Mouse (Mus musculus) MEL (cell line): Measurements from ENCODE around the gene Zswim4. TPM values are rescaled to one million over a fixed set of nuclear protein-coding genes. Genes with fewer than 3 reads are reported as not detected.
A peak's percentile ranks its signal among the peaks of the same experiment; 100 is the strongest.

ENCODE experiments used
- DNase-seq: peaks from one replicate; pipeline ENCODE4 v3.0.0; 2011; ENCODE audit warnings: low read depth, low spot score
- H3K27ac ChIP-seq: 2 replicates; pipeline ENCODE4 v1.5.1; 2012; ENCODE audit warnings: low read depth, mild to moderate bottlenecking, control low read depth, low read length, moderate library complexity; ENCODE audit not compliant: control insufficient read depth
- H3K27me3 ChIP-seq, 2 experiments: fragments of 150-350 bp in 1 of 2; sonication (generic) in 1 of 2; 2 replicates each; pipeline ENCODE4 v1.6.1; 2012; ENCODE audit warnings: low read length in 2 of 2, mild to moderate bottlenecking in 2 of 2, improper control_type of control experiment in 1 of 2, moderate library complexity in 1 of 2; ENCODE audit not compliant: insufficient read depth in 2 of 2, control insufficient read depth in 1 of 2
- H3K36me3 ChIP-seq, 2 experiments: 2 replicates each; pipeline ENCODE4 v1.6.1; 2012 to 2014; ENCODE audit warnings: low read length in 2 of 2, improper control_type of control experiment in 1 of 2, inconsistent platforms in 1 of 2, mild to moderate bottlenecking in 1 of 2; ENCODE audit not compliant: insufficient read depth in 2 of 2, control insufficient read depth in 1 of 2
- H3K4me1 ChIP-seq, 2 experiments: fragments of 150-350 bp in 1 of 2; sonication (generic) in 1 of 2; 2 replicates each; pipeline ENCODE4 v1.6.1; 2012; ENCODE audit warnings: low read length in 2 of 2, improper control_type of control experiment in 1 of 2, mild to moderate bottlenecking in 1 of 2; ENCODE audit not compliant: insufficient read depth in 2 of 2, control insufficient read depth in 1 of 2
- H3K4me3 ChIP-seq, 2 experiments: fragments of 150-350 bp in 1 of 2; sonication (generic) in 1 of 2; 2 replicates each; pipeline ENCODE4 v1.5.1; 2012; ENCODE audit warnings: low read depth in 2 of 2, low read length in 2 of 2, mild to moderate bottlenecking in 2 of 2, moderate library complexity in 2 of 2, control low read depth in 1 of 2, improper control_type of control experiment in 1 of 2; ENCODE audit not compliant: control insufficient read depth in 1 of 2, insufficient read depth in 1 of 2
- H3K79me2 ChIP-seq: 2 replicates; pipeline ENCODE4 v1.6.1; 2012; ENCODE audit warnings: mild to moderate bottlenecking, low read length, moderate library complexity; ENCODE audit not compliant: control insufficient read depth, poor library complexity, insufficient read depth
- H3K9ac ChIP-seq: 2 replicates; pipeline ENCODE4 v1.6.1; 2012; ENCODE audit warnings: low read depth, mild to moderate bottlenecking, control low read depth, low read length, moderate library complexity; ENCODE audit not compliant: control insufficient read depth, poor library complexity, severe bottlenecking
- H3K9me3 ChIP-seq: fragments of 150-350 bp; sonication (generic); replicated peaks from 2 replicates; pipeline ENCODE4 v1.6.1; 2012; ENCODE audit warnings: mild to moderate bottlenecking, low read length, improper control_type of control experiment, moderate library complexity; ENCODE audit not compliant: insufficient read depth
- BHLHE40 ChIP-seq: IDR thresholded peaks from 2 replicates; pipeline ENCODE4 v1.6.1; 2012; ENCODE audit warnings: low read depth, mild to moderate bottlenecking, inconsistent platforms, low read length, improper control_type of control experiment, borderline replicate concordance
- CHD2 ChIP-seq: IDR thresholded peaks from 2 replicates; pipeline ENCODE4 v1.6.1; 2011; ENCODE audit warnings: low read length, improper control_type of control experiment
- CTCF ChIP-seq, 3 experiments: IDR thresholded peaks in 2 of 3; conservative IDR thresholded peaks in 1 of 3; 2 replicates each; pipeline ENCODE4 v1.5.1; 2011 to 2012; ENCODE audit warnings: low read length in 3 of 3, low read depth in 2 of 3, mild to moderate bottlenecking in 2 of 3, improper control_type of control experiment in 1 of 3, inconsistent platforms in 1 of 3, mixed read lengths in 1 of 3, moderate library complexity in 1 of 3; ENCODE audit not compliant: control insufficient read depth in 1 of 3, insufficient read depth in 1 of 3, poor library complexity in 1 of 3, severe bottlenecking in 1 of 3
- EP300 ChIP-seq, 2 experiments: IDR thresholded peaks; 2 replicates each; pipeline ENCODE4 v1.6.1; 2011; ENCODE audit warnings: improper control_type of control experiment in 2 of 2, low read length in 2 of 2, low read depth in 1 of 2, mild to moderate bottlenecking in 1 of 2
- ETS1 ChIP-seq: IDR thresholded peaks from 2 replicates; pipeline ENCODE4 v1.6.1; 2012; ENCODE audit warnings: low read depth, mild to moderate bottlenecking, inconsistent platforms, low read length, improper control_type of control experiment, moderate library complexity
- GATA1 ChIP-seq: IDR thresholded peaks from 2 replicates; pipeline ENCODE4 v1.6.1; 2011; ENCODE audit warnings: low read depth, low read length, improper control_type of control experiment
- HCFC1 ChIP-seq: IDR thresholded peaks from 2 replicates; pipeline ENCODE4 v1.6.1; 2012; ENCODE audit warnings: low read depth, mild to moderate bottlenecking, inconsistent platforms, low read length, improper control_type of control experiment, moderate library complexity
- JUND ChIP-seq: IDR thresholded peaks from 2 replicates; pipeline ENCODE4 v1.6.1; 2011; ENCODE audit warnings: low read depth, mild to moderate bottlenecking, improper control_type of control experiment, low read length
- KAT2A ChIP-seq: conservative IDR thresholded peaks from 2 replicates; pipeline ENCODE4 v1.6.1; 2012; ENCODE audit warnings: low read depth, low read length, improper control_type of control experiment, inconsistent platforms
- MAX ChIP-seq: IDR thresholded peaks from 2 replicates; pipeline ENCODE4 v1.6.1; 2011; ENCODE audit warnings: low read length, improper control_type of control experiment
- MAZ ChIP-seq: IDR thresholded peaks from 2 replicates; pipeline ENCODE4 v1.6.1; 2012; ENCODE audit warnings: low read depth, mild to moderate bottlenecking, inconsistent platforms, low read length, improper control_type of control experiment
- MXI1 ChIP-seq: IDR thresholded peaks from 2 replicates; pipeline ENCODE4 v1.6.1; 2011; ENCODE audit warnings: mild to moderate bottlenecking, low read depth, low read length, improper control_type of control experiment
- MYB ChIP-seq: IDR thresholded peaks from 2 replicates; pipeline ENCODE4 v1.6.1; 2011; ENCODE audit warnings: mild to moderate bottlenecking, low read depth, low read length, improper control_type of control experiment
- NELFE ChIP-seq: IDR thresholded peaks from 2 replicates; pipeline ENCODE4 v1.6.1; 2011; ENCODE audit warnings: low read depth, low read length, improper control_type of control experiment
- NRF1 ChIP-seq: IDR thresholded peaks from 2 replicates; pipeline ENCODE4 v1.6.1; 2014; ENCODE audit warnings: low read depth, mild to moderate bottlenecking, inconsistent platforms, low read length, improper control_type of control experiment, moderate library complexity; ENCODE audit not compliant: poor library complexity, insufficient read depth, severe bottlenecking
- POLR2A ChIP-seq, 2 experiments: IDR thresholded peaks; 2 replicates each; pipeline ENCODE4 v1.6.1; 2011 to 2012; ENCODE audit warnings: low read length in 2 of 2, mild to moderate bottlenecking in 2 of 2, control low read depth in 1 of 2, improper control_type of control experiment in 1 of 2, low read depth in 1 of 2, moderate library complexity in 1 of 2; ENCODE audit not compliant: control insufficient read depth in 1 of 2, insufficient read depth in 1 of 2, poor library complexity in 1 of 2
- RAD21 ChIP-seq: IDR thresholded peaks from 2 replicates; pipeline ENCODE4 v1.6.1; 2011; ENCODE audit warnings: mild to moderate bottlenecking, low read depth, low read length, improper control_type of control experiment
- RCOR1 ChIP-seq: IDR thresholded peaks from 2 replicates; pipeline ENCODE4 v1.6.1; 2012; ENCODE audit warnings: low read depth, mild to moderate bottlenecking, inconsistent platforms, low read length, improper control_type of control experiment
- SIN3A ChIP-seq: IDR thresholded peaks from 2 replicates; pipeline ENCODE4 v1.6.1; 2012; ENCODE audit warnings: low read length, improper control_type of control experiment, inconsistent platforms
- SMC3 ChIP-seq: IDR thresholded peaks from 2 replicates; pipeline ENCODE4 v1.6.1; 2011; ENCODE audit warnings: low read depth, low read length, improper control_type of control experiment
- TAL1 ChIP-seq: IDR thresholded peaks from 2 replicates; pipeline ENCODE4 v1.6.1; 2012; ENCODE audit warnings: mild to moderate bottlenecking, inconsistent platforms, low read length, moderate library complexity, mixed read lengths
- TBP ChIP-seq: IDR thresholded peaks from 2 replicates; pipeline ENCODE4 v1.8.0; 2011; ENCODE audit warnings: low read depth, low read length, improper control_type of control experiment
- USF1 ChIP-seq: IDR thresholded peaks from 2 replicates; pipeline ENCODE4 v1.6.1; 2014; ENCODE audit warnings: low read depth, mild to moderate bottlenecking, inconsistent platforms, low read length, improper control_type of control experiment, moderate library complexity
- ZC3H11A ChIP-seq: IDR thresholded peaks from 2 replicates; pipeline ENCODE4 v1.6.1; 2012; ENCODE audit warnings: low read depth, mild to moderate bottlenecking, inconsistent platforms, low read length, improper control_type of control experiment
- ZNF384 ChIP-seq: IDR thresholded peaks from 2 replicates; pipeline ENCODE4 v1.6.1; 2012; ENCODE audit warnings: low read depth, mild to moderate bottlenecking, inconsistent platforms, low read length, improper control_type of control experiment
- polyA plus RNA-seq, 2 experiments: library from polyadenylated mRNA; stranded (reverse) in 1 of 2; unstranded in 1 of 2; fragments of >175 nt in 1 of 2; fragments of >200 nt in 1 of 2; gene quantifications; 2 replicates each; pipeline versions ENCODE4 v1.2.1 to v1.2.4; 2012; ENCODE audit warnings: low replicate concordance in 2 of 2, low read depth in 1 of 2; ENCODE audit not compliant: insufficient read length in 2 of 2, insufficient read depth in 1 of 2, missing spikeins in 1 of 2
- total RNA-seq: library from RNA; depleted of rRNA; stranded (reverse); fragments of 300-350 nt; gene quantifications from 2 replicates; pipeline ENCODE4 v1.2.3, GENCODE M21; 2012

Gene Zswim4
- total and polyA plus RNA-seq, 3 experiments: 3.6 to 7.4 TPM; not detected in 1

GRCm38 (mm10) chr8:84192023-84192422 is 44.8 kb downstream of the Zswim4 start:
- Histone ChIP-seq H3K9me3 (no peaks in the 10 kb centered on the region), H3K4me1 (peaks cover 4 to 12% of the 10 kb centered on the region in 2 experiments), H3K79me2 (peaks cover 1% of the 10 kb centered on the region; the same call in 1 of the 2 replicates), H3K27me3 (no peaks in the 10 kb centered on the region), H3K4me3 (peak overlapping the region; percentile 49 to 64), H3K27ac (peak overlapping the region; percentile 94), H3K9ac (peak overlapping the region; percentile 76), H3K36me3 (peaks cover 0 to 8% of the 10 kb centered on the region in 2 experiments; a peak in 2 of 4 replicates)
- DNase-seq: peak; percentile 86
- TF ChIP-seq NELFE (peak; percentile 9; the same call in 1 of the 2 replicates), EP300 (IDR thresholded peaks at IDR 0.05; ENCODE audit: low read depth in 1 of 2, low read length in 2 of 2) (peak; percentile 55 to 64; a peak in 3 of 4 replicates), HCFC1 (no peak), SIN3A (no peak), POLR2A (IDR thresholded peaks at IDR 0.05; ENCODE audit: control insufficient read depth in 1 of 2, insufficient read depth in 1 of 2, low read depth in 1 of 2, low read length in 2 of 2, poor library complexity in 1 of 2) (peak in 1 of 2 experiments; percentile 36; a peak in 1 of 4 replicates), MYB (no peak), SMC3 (no peak), TBP (peak; percentile 51; the same call in 1 of the 2 replicates), JUND (peak; percentile 85), CHD2 (peak; percentile 18; the same call in 1 of the 2 replicates), ETS1 (peak; percentile 87), MAZ (peak; percentile 29; the same call in 1 of the 2 replicates)

GRCm38 (mm10) chr8:84190191-84190867 is 46.5 kb downstream of the Zswim4 start:
- no peak overlapping the region for H3K4me3 ChIP-seq
- DNase-seq: peak; percentile 75
- H3K9me3 ChIP-seq: no peaks in the 10 kb centered on the region
- H3K9ac ChIP-seq: no peak overlapping the region
- peaks cover 0 to 8% of the 10 kb centered on the region in 2 experiments; a peak in 2 of 4 replicates for H3K36me3 ChIP-seq
- peaks cover 1% of the 10 kb centered on the region; the same call in 1 of the 2 replicates for H3K79me2 ChIP-seq
- TF ChIP-seq CHD2 (no peak), ETS1 (no peak), KAT2A (no peak), TBP (no peak), NELFE (no peak), RAD21 (peak; percentile 72), ZNF384 (no peak), ZC3H11A (peak; percentile 60), RCOR1 (no peak), CTCF (IDR thresholded peaks at IDR 0.05 in 2 of 3, conservative IDR thresholded peaks at IDR 0.05 in 1 of 3; ENCODE audit: control insufficient read depth in 1 of 3, insufficient read depth in 1 of 3, low read depth in 2 of 3, low read length in 3 of 3, poor library complexity in 1 of 3, severe bottlenecking in 1 of 3) (peak; percentile 41 to 68 (median 57)), TAL1 (no peak), MAX (no peak), HCFC1 (no peak), MYB (no peak), MXI1 (no peak), GATA1 (no peak), NRF1 (no peak), BHLHE40 (no peak), SMC3 (peak; percentile 57), USF1 (no peak)
- no peak overlapping the region for H3K27ac ChIP-seq
- peaks cover 4 to 12% of the 10 kb centered on the region in 2 experiments for H3K4me1 ChIP-seq
- no peaks in the 10 kb centered on the region for H3K27me3 ChIP-seq
